Mouse (Mus musculus) hindbrain, embryonic 13.5 days (tissue): ENCODE measurements around the gene Atp5e. TPM values are rescaled to one million over a fixed set of nuclear protein-coding genes. Genes with fewer than 3 reads are reported as not detected.
A peak's percentile ranks its signal among the peaks of the same experiment; 100 is the strongest.

Source experiments
- ATAC-seq: fragments of 200-750 bp; cut with Nextera tagmentation; 2 replicates; pipeline ENCODE4 v1.8.0; 2017; ENCODE audit warnings: moderate TSS enrichment; ENCODE audit not compliant: low FRiP score
- H3K27ac ChIP-seq: fragments of 300-500 bp; sonication (generic); 2 replicates; pipeline ENCODE4 v1.5.1; 2015; ENCODE audit warnings: inconsistent platforms, mild to moderate bottlenecking, moderate library complexity
- H3K27me3 ChIP-seq: fragments of 300-500 bp; sonication (generic); 2 replicates; pipeline ENCODE4 v1.6.1; 2015; ENCODE audit warnings: mild to moderate bottlenecking, inconsistent platforms
- H3K36me3 ChIP-seq: fragments of 300-500 bp; sonication (generic); 2 replicates; pipeline ENCODE4 v1.6.1; 2015; ENCODE audit warnings: mild to moderate bottlenecking, inconsistent platforms
- H3K4me1 ChIP-seq: fragments of 300-500 bp; sonication (generic); replicated peaks from 2 replicates; pipeline ENCODE4 v1.6.1; 2015; ENCODE audit warnings: inconsistent platforms
- H3K4me2 ChIP-seq: fragments of 300-500 bp; sonication (generic); 2 replicates; pipeline ENCODE4 v1.6.1; 2015; ENCODE audit warnings: inconsistent platforms, mild to moderate bottlenecking, moderate library complexity
- H3K4me3 ChIP-seq: fragments of 300-500 bp; sonication (generic); 2 replicates; pipeline ENCODE4 v1.5.1; 2015; ENCODE audit warnings: mild to moderate bottlenecking, inconsistent platforms
- H3K9ac ChIP-seq: fragments of 300-500 bp; sonication (generic); 2 replicates; pipeline ENCODE4 v1.6.1; 2015; ENCODE audit warnings: mild to moderate bottlenecking, inconsistent platforms
- H3K9me3 ChIP-seq: fragments of 300-500 bp; sonication (generic); 2 replicates; pipeline ENCODE4 v1.6.1; 2016; ENCODE audit warnings: inconsistent platforms
- WGBS: fragments of 180-500 bp; shearing (Covaris S2); methylation state at CpG from one replicate; pipeline ENCODE4 v1.1.7; 2015; 5-methylcytosine and 5-hydroxymethylcytosine counted together
- polyA plus RNA-seq: library from polyadenylated mRNA; unstranded; fragments of >200 nt; fragmentation: Nextera tagmentation; extraction: Ambion mirVana; gene quantifications from 2 replicates; pipeline ENCODE4 v1.2.1, GENCODE M21; 2015

Gene Atp5e
- 832 and 843 TPM in 2 replicates for polyA plus RNA-seq

DNA sequence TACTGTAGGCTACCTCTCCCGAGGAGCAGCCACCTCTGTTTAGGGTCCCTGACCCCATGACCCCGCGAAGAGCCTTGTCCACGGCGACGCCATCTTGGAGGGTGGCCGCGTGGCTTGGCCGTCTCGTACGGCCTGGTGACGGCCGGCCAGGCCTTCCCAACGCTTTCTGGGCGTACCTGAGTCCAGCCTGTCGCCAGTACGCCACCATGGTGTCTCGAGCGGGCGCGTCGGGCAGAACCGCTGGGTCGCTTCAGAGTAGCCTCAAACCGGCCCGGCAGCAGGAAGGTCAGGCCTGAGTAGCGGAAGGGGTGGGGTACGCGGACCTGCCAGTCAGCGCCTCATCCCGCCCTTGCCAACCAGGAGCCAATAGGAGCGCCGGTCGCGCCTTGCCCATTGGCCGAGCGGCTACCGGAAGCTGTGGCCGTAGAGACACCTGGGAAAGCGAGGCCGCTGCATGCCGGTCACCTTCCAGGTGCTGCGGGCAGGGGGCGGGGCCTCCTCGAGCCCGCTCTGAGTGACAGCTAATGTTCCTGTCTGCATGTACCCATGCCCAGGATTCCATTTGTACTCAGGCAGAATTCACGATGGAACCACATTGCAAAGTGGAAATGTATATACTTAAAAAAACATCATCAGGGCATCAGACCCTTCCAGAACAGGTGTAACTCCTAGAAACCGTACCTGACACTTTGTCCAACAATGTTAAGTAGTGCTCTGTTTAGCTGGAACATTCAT is at the start of gene Atp5e:
Atp5e (minus strand) TSS at position 317 of the 735 bp plus-strand sequence.
- WGBS: 2% methylated on average over 48 of the region's 48 CpGs
- Histone ChIP-seq H3K27me3 (no peaks in the 10 kb centered on the region), H3K9ac (peak within 1 kb of the TSS; percentile 87), H3K9me3 (no peaks in the 10 kb centered on the region), H3K36me3 (peaks cover 62% of the 10 kb centered on the region), H3K27ac (peak within 1 kb of the TSS; percentile 72), H3K4me3 (peak within 1 kb of the TSS; percentile 84), H3K4me2 (peak within 1 kb of the TSS; percentile 96), H3K4me1 (peaks cover 17% of the 10 kb centered on the region)
- peak; percentile 99 for ATAC-seq

DNA sequence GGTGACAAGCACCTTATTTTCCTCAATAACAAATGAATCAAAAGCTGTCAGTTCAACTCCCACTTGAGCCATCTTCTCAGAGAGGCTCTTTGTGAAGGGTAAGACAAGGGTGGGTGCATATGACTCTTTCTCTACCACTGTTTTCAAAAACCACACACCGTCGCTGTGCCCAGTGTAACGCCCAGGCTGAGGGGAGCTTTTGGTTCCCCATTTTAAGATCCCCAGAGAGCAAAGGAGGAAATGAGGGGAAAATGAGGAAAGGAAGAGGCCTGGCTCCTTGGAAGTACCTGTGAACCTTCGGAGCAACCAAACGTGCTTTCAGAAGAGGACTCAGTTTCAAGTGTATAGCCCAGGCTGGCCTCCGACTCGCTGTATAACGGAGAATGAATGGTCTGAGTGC is 45.9 kb upstream of the Atp5e start:
- 93% methylated on average over 8 of the region's 8 CpGs for whole genome bisulfite sequencing

DNA sequence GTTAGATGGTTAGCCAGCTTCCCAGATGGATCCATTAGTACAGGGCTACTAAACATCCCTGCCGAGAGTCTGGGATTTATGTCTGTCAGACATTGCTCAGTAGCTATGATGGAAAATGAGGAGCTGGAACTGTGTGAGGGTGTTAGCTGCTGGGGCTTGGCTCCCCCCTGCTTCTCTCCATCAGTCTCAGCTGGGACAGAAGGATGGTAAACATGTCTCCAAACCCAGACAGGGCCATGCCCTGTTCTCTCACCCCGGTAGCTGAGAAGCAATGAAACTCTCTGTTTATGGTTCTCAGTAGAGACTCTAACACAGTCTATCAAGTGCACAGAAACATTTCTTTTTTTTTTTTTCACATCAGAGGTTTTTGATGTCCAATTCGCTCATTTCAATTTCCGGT is 44.1 kb upstream of the Atp5e start:
- Histone ChIP-seq H3K4me1 (no peaks in the 10 kb centered on the region), H3K27ac (no peak overlapping the region), H3K9me3 (no peaks in the 10 kb centered on the region), H3K9ac (no peak overlapping the region), H3K36me3 (no peaks in the 10 kb centered on the region), H3K4me2 (no peak overlapping the region), H3K27me3 (no peaks in the 10 kb centered on the region), H3K4me3 (no peak overlapping the region)
- no peak for ATAC-seq
- 86% methylated on average over 4 of the region's 4 CpGs for WGBS

More for the DNA sequence above, 45.9 kb upstream of the Atp5e start:
- Histone ChIP-seq H3K9me3 (no peaks in the 10 kb centered on the region), H3K36me3 (no peaks in the 10 kb centered on the region), H3K4me1 (no peaks in the 10 kb centered on the region), H3K9ac (no peak overlapping the region), H3K4me2 (no peak overlapping the region), H3K27me3 (no peaks in the 10 kb centered on the region), H3K4me3 (no peak overlapping the region), H3K27ac (no peak overlapping the region)
- ATAC-seq: no peak

DNA sequence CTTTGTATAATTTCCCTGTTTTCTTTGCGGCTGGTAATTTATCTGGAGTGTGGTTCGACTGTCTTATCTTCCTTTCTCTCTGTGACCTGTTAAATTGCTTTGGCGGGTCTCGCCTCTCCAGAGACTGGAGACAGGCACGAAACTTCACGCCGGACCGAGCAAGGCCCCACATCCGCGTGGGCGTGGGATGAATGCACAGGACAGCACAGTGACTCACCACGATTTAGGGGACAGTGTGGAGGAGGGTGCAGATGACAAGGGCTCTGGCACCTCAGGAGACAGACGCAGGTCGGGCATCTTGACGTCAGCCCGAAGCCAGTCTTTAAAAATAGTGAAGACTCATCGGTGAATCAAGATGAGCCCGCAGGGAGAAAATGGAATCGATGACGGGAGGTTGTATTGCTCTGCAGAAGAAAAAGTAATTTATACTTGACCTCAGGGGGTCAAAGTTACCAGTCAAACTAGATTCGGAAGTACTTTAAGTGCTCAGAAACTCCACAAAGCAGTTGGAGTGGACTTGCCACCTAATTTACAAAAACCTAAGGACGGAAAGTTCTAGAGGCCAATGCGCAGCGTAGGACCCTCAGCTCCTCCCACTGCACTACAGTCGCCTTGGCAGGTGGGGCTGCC is 39.0 kb upstream of the Atp5e start:
- Histone ChIP-seq H3K9me3 (no peaks in the 10 kb centered on the region), H3K27ac (no peak overlapping the region)
- no peak for ATAC-seq

DNA sequence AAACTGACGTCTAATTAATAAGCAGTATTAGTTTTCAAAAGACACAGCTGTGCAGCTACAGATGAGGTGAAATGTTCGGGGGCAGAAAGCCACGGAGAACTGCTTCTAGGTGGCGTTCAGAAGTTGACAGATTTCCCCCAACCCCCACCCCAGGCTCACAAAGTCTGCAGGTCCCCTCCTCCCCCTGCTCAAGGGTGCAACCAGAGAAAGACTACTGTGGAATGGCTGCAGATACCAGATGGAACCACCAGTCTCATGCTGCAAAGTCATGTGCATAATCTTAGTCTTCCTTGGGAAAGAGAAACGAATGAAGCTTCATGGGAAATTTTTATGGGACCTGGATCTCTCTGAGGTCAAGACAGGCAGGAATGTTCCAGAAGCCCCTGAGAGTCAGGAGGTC is 38.4 kb upstream of the Atp5e start:
- peak; percentile 34; the same call in 1 of the 2 replicates for ATAC-seq
- WGBS: 45% methylated on average over 5 of the region's 5 CpGs
- H3K4me1 ChIP-seq: peaks cover 24% of the 10 kb centered on the region
- H3K9ac ChIP-seq: no peak overlapping the region
- H3K4me2 ChIP-seq: no peak overlapping the region
- H3K27ac ChIP-seq: no peak overlapping the region; the same call in 1 of the 2 replicates
- H3K4me3 ChIP-seq: no peak overlapping the region
- H3K36me3 ChIP-seq: no peaks in the 10 kb centered on the region
- no peaks in the 10 kb centered on the region for H3K27me3 ChIP-seq
- H3K9me3 ChIP-seq: no peaks in the 10 kb centered on the region

More for the DNA sequence above, 39.0 kb upstream of the Atp5e start:
- Histone ChIP-seq H3K36me3 (no peaks in the 10 kb centered on the region), H3K9ac (no peak overlapping the region), H3K4me1 (peaks cover 24% of the 10 kb centered on the region), H3K4me2 (no peak overlapping the region), H3K4me3 (no peak overlapping the region), H3K27me3 (no peaks in the 10 kb centered on the region)
- 71% methylated on average over 25 of the region's 25 CpGs for WGBS

DNA sequence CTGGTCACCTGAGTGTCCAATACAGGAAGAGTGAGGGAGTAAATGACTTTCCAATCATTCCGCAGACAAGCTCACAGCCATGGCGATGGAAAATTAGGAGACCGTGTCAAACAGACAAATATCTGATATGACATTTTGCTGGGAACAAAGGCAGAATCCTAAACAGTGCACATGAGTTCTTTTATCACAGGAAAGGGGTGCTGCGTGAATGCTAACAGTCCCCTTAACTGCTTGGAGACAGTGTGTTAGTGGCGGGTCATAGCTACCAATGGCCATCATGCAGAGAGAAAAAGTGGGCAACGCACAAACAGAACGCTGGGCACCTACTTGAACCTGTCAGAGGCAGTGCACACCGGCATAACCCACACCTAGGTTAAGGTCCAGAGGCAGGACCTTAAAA is 37.6 kb upstream of the Atp5e start:
- 70% methylated on average over 8 of the region's 8 CpGs for WGBS
- Histone ChIP-seq H3K27ac (peak overlapping the region; percentile 71), H3K27me3 (no peaks in the 10 kb centered on the region), H3K4me1 (peaks cover 24% of the 10 kb centered on the region), H3K9ac (no peak overlapping the region), H3K4me3 (no peak overlapping the region), H3K4me2 (no peak overlapping the region), H3K9me3 (no peaks in the 10 kb centered on the region), H3K36me3 (no peaks in the 10 kb centered on the region)
- ATAC-seq: peak; percentile 52; the same call in 1 of the 2 replicates

DNA sequence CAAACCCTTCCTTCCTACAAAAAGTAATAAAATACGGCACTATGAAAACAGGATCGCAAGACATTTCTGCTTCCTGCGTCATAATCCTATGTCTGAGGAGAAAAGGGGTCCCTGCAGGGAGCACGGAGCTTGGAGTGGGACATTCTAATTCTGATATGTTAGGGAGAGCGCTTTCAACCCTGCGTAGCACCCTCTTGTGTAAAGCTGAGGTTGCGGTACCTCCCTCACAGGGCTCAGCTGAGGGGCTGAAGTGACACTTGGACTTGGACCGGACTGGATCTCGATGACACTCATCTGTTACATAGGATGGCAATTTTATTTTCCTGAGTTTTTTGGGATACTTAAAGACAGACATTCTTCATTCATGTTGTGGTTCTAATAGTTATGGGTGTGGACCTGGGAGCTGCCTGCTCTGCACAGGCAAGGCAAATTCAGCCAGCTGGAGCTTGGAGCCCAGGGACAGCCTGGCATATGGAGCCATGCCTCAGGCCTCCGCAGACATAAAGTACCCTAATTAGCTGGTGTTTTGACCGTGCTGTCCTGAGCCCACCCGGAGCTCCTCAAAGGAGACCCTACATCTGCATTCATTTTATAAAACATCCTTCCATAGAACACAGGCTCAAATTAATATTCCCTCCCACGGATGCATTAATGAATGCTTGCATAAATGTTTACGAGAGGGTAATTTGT is 37.1 kb upstream of the Atp5e start:
- 70% methylated on average over 14 of the region's 14 CpGs for WGBS
- peak overlapping the region; percentile 71 for H3K27ac ChIP-seq

DNA sequence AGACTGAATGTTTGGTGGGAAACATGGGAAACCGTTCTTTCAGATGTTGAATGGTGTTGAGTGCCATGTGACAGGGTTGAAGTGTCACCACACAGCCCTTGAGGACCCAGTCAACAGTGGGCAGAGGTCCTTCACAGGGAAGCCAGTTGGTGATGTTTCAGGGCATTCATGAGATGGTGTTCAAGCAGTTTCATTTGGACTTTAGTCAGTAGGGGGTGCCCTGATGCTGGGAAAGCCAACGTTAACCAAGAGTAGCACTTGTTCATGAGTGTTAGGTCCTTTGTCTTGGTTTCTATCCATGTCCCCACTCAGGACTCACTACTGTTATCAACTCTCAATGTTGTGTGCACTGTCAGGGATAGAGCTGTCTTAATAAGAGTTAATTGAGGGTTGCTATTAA is 29.0 kb upstream of the Atp5e start:
- H3K27me3 ChIP-seq: no peaks in the 10 kb centered on the region
- no peaks in the 10 kb centered on the region for H3K4me1 ChIP-seq
- ATAC-seq: no peak
- H3K36me3 ChIP-seq: no peaks in the 10 kb centered on the region
- H3K4me3 ChIP-seq: no peak overlapping the region
- 0 out of 2 replicates have a peak, but pooled peaks cover 5% of the 10 kb centered on the region for H3K9me3 ChIP-seq
- no peak overlapping the region for H3K9ac ChIP-seq
- no peak overlapping the region for H3K4me2 ChIP-seq
- no peak overlapping the region for H3K27ac ChIP-seq
- WGBS: 73% methylated on average over 2 of the region's 2 CpGs

More for the DNA sequence above, 37.1 kb upstream of the Atp5e start:
- peak; percentile 76 for ATAC-seq
- H3K36me3 ChIP-seq: no peaks in the 10 kb centered on the region
- no peaks in the 10 kb centered on the region for H3K27me3 ChIP-seq
- H3K4me1 ChIP-seq: peaks cover 24% of the 10 kb centered on the region
- H3K9ac ChIP-seq: no peak overlapping the region
- no peak overlapping the region for H3K4me2 ChIP-seq
- no peak overlapping the region for H3K4me3 ChIP-seq
- no peaks in the 10 kb centered on the region for H3K9me3 ChIP-seq

DNA sequence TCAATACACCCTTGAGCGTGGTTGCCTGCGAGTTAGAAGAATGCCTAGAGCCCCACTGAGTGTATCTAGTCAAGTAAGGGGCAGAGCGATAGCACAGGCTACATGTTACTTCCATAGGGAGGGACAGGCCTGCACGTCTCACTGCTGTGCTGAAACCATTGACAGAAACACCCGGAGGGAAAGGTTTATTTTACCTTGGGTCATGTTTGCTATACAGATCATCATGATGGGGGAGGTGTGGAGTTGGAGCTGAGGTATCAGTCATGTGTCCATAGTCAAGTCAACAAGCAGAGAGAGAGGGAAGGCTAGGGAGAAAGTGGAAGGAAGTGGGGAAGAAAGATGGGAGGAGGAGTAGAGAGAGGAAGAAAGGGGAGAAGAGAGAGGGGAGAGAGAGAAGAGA is 23.1 kb upstream of the Atp5e start:
- WGBS: 89% methylated on average over 5 of the region's 5 CpGs
- no peaks in the 10 kb centered on the region for H3K4me1 ChIP-seq
- H3K27me3 ChIP-seq: no peaks in the 10 kb centered on the region
- H3K27ac ChIP-seq: no peak overlapping the region
- H3K9ac ChIP-seq: no peak overlapping the region
- ATAC-seq: no peak
- H3K9me3 ChIP-seq: no peaks in the 10 kb centered on the region
- H3K36me3 ChIP-seq: no peaks in the 10 kb centered on the region
- no peak overlapping the region for H3K4me3 ChIP-seq
- H3K4me2 ChIP-seq: no peak overlapping the region

DNA sequence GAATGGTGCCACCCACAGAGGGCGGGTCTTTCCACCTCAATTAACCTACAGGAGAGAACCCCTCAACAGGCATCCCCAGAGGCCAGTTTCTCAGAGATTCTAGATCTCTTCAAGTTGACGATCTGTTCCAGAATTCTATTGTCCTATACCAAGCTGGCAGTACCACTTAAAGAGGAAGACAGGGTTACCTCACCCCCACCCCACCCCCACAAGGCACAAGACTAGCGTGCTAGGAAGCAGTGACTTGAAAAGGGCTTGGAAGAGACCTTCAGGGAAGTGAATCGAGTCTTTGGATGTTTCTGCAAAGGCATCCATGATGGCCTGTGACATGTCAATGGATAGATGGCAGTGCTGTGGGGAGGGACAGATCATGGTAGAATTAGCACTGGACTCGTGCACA is 14.8 kb upstream of the Atp5e start:
- Histone ChIP-seq H3K4me2 (no peak overlapping the region), H3K36me3 (no peaks in the 10 kb centered on the region), H3K27ac (no peak overlapping the region), H3K4me1 (no peaks in the 10 kb centered on the region), H3K9ac (no peak overlapping the region), H3K4me3 (no peak overlapping the region), H3K27me3 (no peaks in the 10 kb centered on the region), H3K9me3 (no peaks in the 10 kb centered on the region)
- ATAC-seq: no peak
- WGBS: 72% methylated on average over 5 of the region's 5 CpGs

DNA sequence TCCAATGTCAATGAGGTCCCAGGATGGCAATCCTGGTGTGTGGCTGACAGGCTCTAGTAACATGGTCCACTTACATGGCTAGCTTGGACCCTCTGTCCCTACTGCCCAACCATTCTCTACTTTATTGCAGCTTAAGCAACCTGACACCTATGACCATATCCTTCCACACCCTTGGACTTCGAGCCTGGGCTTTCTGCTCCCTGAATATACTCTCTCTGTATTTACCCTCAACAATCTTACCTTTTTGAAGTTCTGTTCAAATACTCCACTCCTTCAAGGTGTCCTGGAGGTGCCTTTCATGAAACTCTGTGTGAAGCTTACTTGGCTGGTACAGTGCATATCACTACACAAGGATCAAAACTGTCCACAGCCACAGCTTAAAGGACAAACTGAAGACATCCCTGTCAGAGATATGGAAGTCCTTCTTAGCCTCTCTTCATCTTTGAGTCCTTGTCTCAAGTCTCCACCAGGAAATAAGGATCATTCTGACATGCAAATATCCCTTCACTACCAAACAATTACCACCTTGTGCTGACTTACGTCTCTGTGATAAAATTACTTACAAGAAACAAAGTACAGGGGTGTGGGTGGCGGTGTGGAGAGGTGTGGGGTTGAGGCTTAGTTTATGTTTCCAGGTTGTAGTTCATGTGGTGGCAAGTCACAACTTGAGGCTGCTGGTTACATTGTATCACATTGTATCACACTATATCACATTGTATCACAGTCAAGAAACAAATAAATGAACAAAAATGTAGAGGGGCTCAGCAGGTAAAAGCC is 13.8 kb upstream of the Atp5e start:
- Histone ChIP-seq H3K27ac (no peak overlapping the region), H3K9me3 (no peaks in the 10 kb centered on the region), H3K4me3 (no peak overlapping the region), H3K9ac (no peak overlapping the region), H3K27me3 (no peaks in the 10 kb centered on the region), H3K4me1 (peaks cover 4% of the 10 kb centered on the region), H3K4me2 (no peak overlapping the region), H3K36me3 (no peaks in the 10 kb centered on the region)
- WGBS: 87% methylated on average over 3 of the region's 3 CpGs
- ATAC-seq: no peak

DNA sequence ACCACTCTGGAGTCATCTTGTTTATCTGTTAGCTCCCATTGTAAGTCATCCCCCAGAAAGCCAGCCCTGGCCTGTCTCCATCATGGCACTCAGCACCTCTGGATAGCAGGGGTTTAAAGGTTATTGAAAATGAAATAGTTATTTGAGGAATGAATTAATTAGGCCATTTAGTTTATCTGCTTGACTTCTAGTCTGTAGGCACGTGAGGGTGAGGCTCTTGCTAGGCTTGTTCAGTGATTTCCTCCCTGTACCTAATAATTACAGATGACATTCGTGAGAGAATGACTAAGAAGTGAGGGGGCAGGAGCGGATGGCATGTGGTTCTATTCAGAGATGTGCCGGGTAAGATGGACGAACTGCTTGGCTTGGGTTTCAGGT is 9.6 kb upstream of the Atp5e start:
- Histone ChIP-seq H3K27me3 (no peaks in the 10 kb centered on the region), H3K4me3 (peak overlapping the region; percentile 79)
- 80% methylated on average over 5 of the region's 5 CpGs for WGBS

More for the DNA sequence above, 9.6 kb upstream of the Atp5e start:
- H3K4me2 ChIP-seq: peak overlapping the region; percentile 81
- H3K27ac ChIP-seq: no peak overlapping the region
- ATAC-seq: no peak; the same call in 1 of the 2 replicates
- H3K36me3 ChIP-seq: peaks cover 7% of the 10 kb centered on the region; the same call in 1 of the 2 replicates
- peaks cover 18% of the 10 kb centered on the region for H3K4me1 ChIP-seq
- no peaks in the 10 kb centered on the region for H3K9me3 ChIP-seq
- peak overlapping the region; percentile 64; the same call in 1 of the 2 replicates for H3K9ac ChIP-seq
